Mouse (Mus musculus) liver, embryonic 15.5 days (tissue): ENCODE measurements around the gene Proca1. TPM values are rescaled to one million over a fixed set of nuclear protein-coding genes. Genes with fewer than 3 reads are reported as not detected.

Experiments
- ATAC-seq: fragments of 200-750 bp; cut with Nextera tagmentation; 2 replicates; pipeline ENCODE4 v1.8.0; 2017; ENCODE audit warnings: moderate number of reproducible peaks, mild to moderate bottlenecking, moderate library complexity; ENCODE audit not compliant: insufficient read depth
- H3K27ac ChIP-seq: fragments of 300-500 bp; sonication (generic); replicated peaks from 2 replicates; pipeline ENCODE4 v1.5.1; 2015; ENCODE audit warnings: mild to moderate bottlenecking, inconsistent platforms
- H3K27me3 ChIP-seq: fragments of 300-500 bp; sonication (generic); 2 replicates; pipeline ENCODE4 v1.6.1; 2015; ENCODE audit warnings: mild to moderate bottlenecking, inconsistent platforms
- H3K36me3 ChIP-seq: fragments of 300-500 bp; sonication (generic); replicated peaks from 2 replicates; pipeline ENCODE4 v1.6.1; 2015; ENCODE audit warnings: moderate library complexity, mild to moderate bottlenecking, inconsistent platforms
- H3K4me1 ChIP-seq: fragments of 300-500 bp; sonication (generic); replicated peaks from 2 replicates; pipeline ENCODE4 v1.6.1; 2015; ENCODE audit warnings: inconsistent platforms
- H3K4me2 ChIP-seq: fragments of 300-500 bp; sonication (generic); 2 replicates; pipeline ENCODE4 v1.6.1; 2015; ENCODE audit warnings: moderate library complexity, mild to moderate bottlenecking, inconsistent platforms
- H3K4me3 ChIP-seq: fragments of 300-500 bp; sonication (generic); replicated peaks from 2 replicates; pipeline ENCODE4 v1.5.1; 2015; ENCODE audit warnings: mild to moderate bottlenecking, inconsistent platforms
- H3K9ac ChIP-seq: fragments of 300-500 bp; sonication (generic); 2 replicates; pipeline ENCODE4 v1.6.1; 2015; ENCODE audit warnings: moderate library complexity, mild to moderate bottlenecking, inconsistent platforms
- H3K9me3 ChIP-seq: fragments of 300-500 bp; sonication (generic); replicated peaks from 2 replicates; pipeline ENCODE4 v1.6.1; 2016; ENCODE audit warnings: inconsistent platforms
- WGBS: fragments of 180-500 bp; shearing (Covaris S2); methylation state at CpG from one replicate; pipeline ENCODE4 v1.1.7; 2015; ENCODE audit warnings: mixed read lengths; ENCODE audit not compliant: insufficient replicate concordance; 5-methylcytosine and 5-hydroxymethylcytosine counted together
- polyA plus RNA-seq: library from polyadenylated mRNA; unstranded; fragments of >200 nt; fragmentation: Nextera tagmentation; extraction: Ambion mirVana; gene quantifications from 2 replicates; pipeline ENCODE4 v1.2.1, GENCODE M21; 2015

Gene Proca1
- polyA plus RNA-seq, 1 experiment from 2014 or later, result 0.24 TPM

GRCm38 (mm10) chr11:78159557-78159956 lies 33.6 kb upstream of the Proca1 start:
- Histone ChIP-seq H3K9me3 (no peaks in the 10 kb centered on the region), H3K27me3 (no peaks in the 10 kb centered on the region), H3K4me1 (peaks cover 61% of the 10 kb centered on the region), H3K4me2 (no peak overlapping the region), H3K9ac (no peak overlapping the region), H3K4me3 (no peak overlapping the region), H3K27ac (peak overlapping the region; percentile 41; the same call in 1 of the 2 replicates), H3K36me3 (peaks cover 76% of the 10 kb centered on the region)
- 81% methylated on average over 7 of the region's 7 CpGs for WGBS
- ATAC-seq, result peak; percentile 11; the same call in 1 of the 2 replicates

- Histone ChIP-seq H3K27me3 (no peaks in the 10 kb centered on the region), H3K9ac (no peak overlapping the region), H3K4me2 (no peak overlapping the region), H3K4me3 (no peak overlapping the region), H3K27ac (no peak overlapping the region), H3K36me3 (peaks cover 70% of the 10 kb centered on the region), H3K9me3 (no peaks in the 10 kb centered on the region), H3K4me1 (peaks cover 67% of the 10 kb centered on the region)
- 87% methylated on average over 18 of the region's 18 CpGs for WGBS
- no peak for ATAC-seq
Measured at GRCm38 (mm10) chr11:78160171-78160570, 33.0 kb upstream of the Proca1 start.

- no peaks in the 10 kb centered on the region for H3K27me3 ChIP-seq
- no peak overlapping the region for H3K27ac ChIP-seq
- no peaks in the 10 kb centered on the region for H3K9me3 ChIP-seq
- H3K4me1 ChIP-seq, result peaks cover 71% of the 10 kb centered on the region
- H3K9ac ChIP-seq, result no peak overlapping the region
- no peak overlapping the region for H3K4me3 ChIP-seq
- no peak overlapping the region for H3K4me2 ChIP-seq
- no peak for ATAC-seq
- 74% methylated on average over 3 of the region's 3 CpGs for WGBS
- H3K36me3 ChIP-seq, result peaks cover 67% of the 10 kb centered on the region
Measured at GRCm38 (mm10) chr11:78160675-78161074, 32.5 kb upstream of the Proca1 start.

- Histone ChIP-seq H3K9me3 (no peaks in the 10 kb centered on the region), H3K36me3 (peaks cover 63% of the 10 kb centered on the region), H3K27ac (0 out of 2 replicates have a peak overlapping the region, but pooled peaks have one; percentile 26), H3K4me3 (no peak overlapping the region), H3K27me3 (no peaks in the 10 kb centered on the region), H3K4me2 (0 out of 2 replicates have a peak overlapping the region, but pooled peaks have one; percentile 4), H3K9ac (no peak overlapping the region), H3K4me1 (peaks cover 76% of the 10 kb centered on the region)
- ATAC-seq, result no peak
- WGBS, result 72% methylated on average over 14 of the region's 14 CpGs
Measured at GRCm38 (mm10) chr11:78161169-78161568, 32.0 kb upstream of the Proca1 start.

- whole genome bisulfite sequencing, result 44% methylated on average over 4 of the region's 4 CpGs
- Histone ChIP-seq H3K9me3 (no peaks in the 10 kb centered on the region), H3K27ac (peak overlapping the region; percentile 82), H3K4me2 (peak overlapping the region; percentile 99), H3K4me1 (peaks cover 84% of the 10 kb centered on the region), H3K4me3 (no peak overlapping the region; the same call in 1 of the 2 replicates), H3K36me3 (peaks cover 56% of the 10 kb centered on the region), H3K9ac (no peak overlapping the region), H3K27me3 (no peaks in the 10 kb centered on the region)
- ATAC-seq, result no peak
Measured at GRCm38 (mm10) chr11:78161968-78162367, 31.2 kb upstream of the Proca1 start.

GRCm38 (mm10) chr11:78162504-78162903 lies 30.7 kb upstream of the Proca1 start:
- peak overlapping the region; percentile 82 for H3K27ac ChIP-seq
- peaks cover 89% of the 10 kb centered on the region for H3K4me1 ChIP-seq
- no peaks in the 10 kb centered on the region for H3K9me3 ChIP-seq
- H3K9ac ChIP-seq, result peak overlapping the region; percentile 86; the same call in 1 of the 2 replicates
- H3K27me3 ChIP-seq, result no peaks in the 10 kb centered on the region
- peak overlapping the region; percentile 99 for H3K4me2 ChIP-seq
- H3K4me3 ChIP-seq, result peak overlapping the region; percentile 73; the same call in 1 of the 2 replicates
- no peak for ATAC-seq
- H3K36me3 ChIP-seq, result peaks cover 53% of the 10 kb centered on the region
- WGBS, result 73% methylated on average over 6 of the region's 6 CpGs

GRCm38 (mm10) chr11:78163045-78163444 lies 30.1 kb upstream of the Proca1 start:
- peak overlapping the region; percentile 99 for H3K4me2 ChIP-seq
- H3K4me1 ChIP-seq, result peaks cover 94% of the 10 kb centered on the region
- 88% methylated on average over 2 of the region's 2 CpGs for WGBS
- H3K4me3 ChIP-seq, result peak overlapping the region; percentile 73
- peak overlapping the region; percentile 86 for H3K9ac ChIP-seq
- no peak for ATAC-seq
- H3K9me3 ChIP-seq, result no peaks in the 10 kb centered on the region
- peaks cover 47% of the 10 kb centered on the region for H3K36me3 ChIP-seq
- H3K27ac ChIP-seq, result peak overlapping the region; percentile 82
- no peaks in the 10 kb centered on the region for H3K27me3 ChIP-seq

- Histone ChIP-seq H3K4me1 (peaks cover 97% of the 10 kb centered on the region), H3K27me3 (no peaks in the 10 kb centered on the region), H3K9me3 (no peaks in the 10 kb centered on the region), H3K9ac (peak overlapping the region; percentile 86), H3K36me3 (peaks cover 38% of the 10 kb centered on the region), H3K4me2 (peak overlapping the region; percentile 99), H3K4me3 (peak overlapping the region; percentile 73), H3K27ac (peak overlapping the region; percentile 82)
- under 1% methylated on average over 22 of the region's 22 CpGs for WGBS
- ATAC-seq, result no peak
Measured at GRCm38 (mm10) chr11:78163681-78164603, 29.2 kb upstream of the Proca1 start.

- WGBS, result 0% methylated on average over 14 of the region's 14 CpGs
- no peak for ATAC-seq
- H3K36me3 ChIP-seq, result peaks cover 32% of the 10 kb centered on the region
- no peaks in the 10 kb centered on the region for H3K9me3 ChIP-seq
- H3K4me2 ChIP-seq, result peak overlapping the region; percentile 99
- no peaks in the 10 kb centered on the region for H3K27me3 ChIP-seq
- H3K4me1 ChIP-seq, result peaks cover 97% of the 10 kb centered on the region
- H3K9ac ChIP-seq, result peak overlapping the region; percentile 86
- peak overlapping the region; percentile 73 for H3K4me3 ChIP-seq
- peak overlapping the region; percentile 82 for H3K27ac ChIP-seq
Measured at GRCm38 (mm10) chr11:78164604-78164923, 28.6 kb upstream of the Proca1 start.

GRCm38 (mm10) chr11:78164924-78165760 lies 28.1 kb upstream of the Proca1 start, which contains the start of gene Traf4:
Gene Traf4 (minus strand): TSS chr11:78165589.
- Histone ChIP-seq H3K4me2 (peak within 1 kb of the TSS; percentile 99), H3K27ac (peak within 1 kb of the TSS; percentile 88), H3K9me3 (no peaks in the 10 kb centered on the region), H3K9ac (peak within 1 kb of the TSS; percentile 86), H3K4me3 (peak within 1 kb of the TSS; percentile 73), H3K36me3 (peaks cover 26% of the 10 kb centered on the region), H3K27me3 (no peaks in the 10 kb centered on the region), H3K4me1 (peaks cover 98% of the 10 kb centered on the region)
- ATAC-seq, result peak; percentile 78
- 0% methylated on average over 68 of the region's 78 CpGs for WGBS

- 3% methylated on average over 16 of the region's 16 CpGs for WGBS
- peaks cover 98% of the 10 kb centered on the region for H3K4me1 ChIP-seq
- H3K4me3 ChIP-seq, result peak overlapping the region; percentile 73
- no peaks in the 10 kb centered on the region for H3K27me3 ChIP-seq
- peak overlapping the region; percentile 88 for H3K27ac ChIP-seq
- peak overlapping the region; percentile 99 for H3K4me2 ChIP-seq
- H3K9me3 ChIP-seq, result no peaks in the 10 kb centered on the region
- H3K9ac ChIP-seq, result peak overlapping the region; percentile 86
- H3K36me3 ChIP-seq, result peaks cover 20% of the 10 kb centered on the region
- peak; percentile 25 for ATAC-seq
Measured at GRCm38 (mm10) chr11:78165761-78166109, 27.5 kb upstream of the Proca1 start.
